Comparison of ENCODE assay signal across 28 mouse cellular contexts in genomic region chr16:90396882-90397281, GRCm38 (mm10). TPM values are rescaled to one million over a fixed set of nuclear protein-coding genes. Genes with fewer than 3 reads are reported as not detected.
A peak's percentile ranks its signal among the peaks of the same experiment; 100 is the strongest.
DNase-seq lines count a peak whose midpoint lies in the region; ATAC-seq and TF ChIP-seq lines count a peak whose summit lies in the region.
"Had no signal": no experiment of that assay in that cellular context is flagged by ENCODE, and none has a peak within 500 bp of the region (broad histone marks: within the 10 kb centered on the region; RNA-seq: fewer than 3 reads in every experiment).

No protein-coding gene starts in this region.

- TF ChIP-seq RAD21 in CH12.LX (IDR thresholded peaks at IDR 0.05; ENCODE audit: low read depth, low read length) = no peak

- no peak for TF ChIP-seq CTCF in kidney, postnatal 0 days (IDR thresholded peaks at IDR 0.05; ENCODE audit: low read depth)
- TF ChIP-seq CTCF in CH12.LX (conservative IDR thresholded peaks at IDR 0.05 in 1 of 2, IDR thresholded peaks at IDR 0.05 in 1 of 2; ENCODE audit: low read depth in 2 of 2, low read length in 2 of 2) = no peak

- no peak for TF ChIP-seq POLR2A in CH12.LX (IDR thresholded peaks at IDR 0.05; ENCODE audit: low read depth, low read length)

- no peak overlapping the region for H3K4me2 ChIP-seq in kidney, postnatal 0 days (ENCODE audit: low read length)
- no peak overlapping the region for H3K4me2 ChIP-seq in CH12.LX (ENCODE audit: insufficient read depth, low read depth, poor library complexity, severe bottlenecking)
- H3K4me2 ChIP-seq: embryonic facial prominence, embryonic 15.5 days; forebrain, embryonic 12.5 days; hindbrain, embryonic 14.5 days; liver, embryonic 13.5 days; midbrain, embryonic 13.5 days; stomach, embryonic 15.5 days had no signal

- no peak for DNase-seq in kidney, postnatal 0 days (ENCODE audit: low spot score)
- no peak for DNase-seq in kidney, postnatal 10 days
- peak; percentile 18 for DNase-seq in CH12.LX (ENCODE audit: extremely low read depth)
- no peak for DNase-seq in adrenal gland, adult 2 months
- no peak for DNase-seq in left cerebral cortex, postnatal 25 days (ENCODE audit: low spot score in 2 of 2)
- DNase-seq: adrenal gland, postnatal 14 days; cerebellum, adult 2 months; cerebellum, postnatal 14 days; gastrocnemius, postnatal 14 days; heart, adult 2 months; heart, postnatal 36 days; kidney, adult 11 months; left cerebral cortex, postnatal 4 days; liver, embryonic 13.5 days; lung, adult 2 months; right cerebral cortex, postnatal 25 days had no signal

- 66% methylated on average over 2 of the region's 2 CpGs for WGBS in kidney, postnatal 0 days

- peaks cover 21% of the 10 kb centered on the region for H3K4me1 ChIP-seq in kidney, postnatal 0 days (replicated peaks; ENCODE audit: insufficient read depth, low read length)
- H3K4me1 ChIP-seq in CH12.LX (ENCODE audit: control insufficient read depth in 1 of 2, insufficient read depth in 2 of 2) = peaks cover 0 to 6% of the 10 kb centered on the region in 2 experiments; a peak in 1 of 4 replicates

- no peak overlapping the region for H3K9ac ChIP-seq in kidney, postnatal 0 days (ENCODE audit: low read depth, low read length)
- no peak overlapping the region for H3K9ac ChIP-seq in CH12.LX (ENCODE audit: insufficient read depth, low read depth)
- H3K9ac ChIP-seq: embryonic facial prominence, embryonic 15.5 days; forebrain, embryonic 12.5 days; hindbrain, embryonic 14.5 days; liver, embryonic 13.5 days; midbrain, embryonic 13.5 days; stomach, embryonic 15.5 days had no signal

- no peaks in the 10 kb centered on the region for H3K27me3 ChIP-seq in kidney, postnatal 0 days (ENCODE audit: insufficient read depth, low read length)
- peaks cover 7% of the 10 kb centered on the region for H3K27me3 ChIP-seq in CH12.LX (replicated peaks)
- H3K27me3 ChIP-seq: embryonic facial prominence, embryonic 15.5 days; forebrain, embryonic 12.5 days; liver, embryonic 13.5 days; midbrain, embryonic 13.5 days; Patski; stomach, embryonic 15.5 days had no signal

- in situ Hi-C loops in CH12.LX (cut with MboI; ENCODE audit: low pct_ligation_motif_present, low pct_unique_long_range_greater_than_20kb, low sequenced_read_pairs) = loop anchor here (25.0 kb wide), 1 partner anchor 315 kb away; no protein-coding TSS in a partner anchor

- H3K4me3 ChIP-seq in kidney, postnatal 0 days (replicated peaks; ENCODE audit: low read depth, low read length) = no peak overlapping the region
- no peak overlapping the region for H3K4me3 ChIP-seq in CH12.LX (replicated peaks in 1 of 3; ENCODE audit: low read depth in 2 of 3, low read length in 2 of 3, poor library complexity in 1 of 3)
- H3K4me3 ChIP-seq: embryonic facial prominence, embryonic 10.5 days; embryonic facial prominence, embryonic 15.5 days; forebrain, embryonic 12.5 days; heart, adult 2 months; layer of hippocampus, adult 2 months; liver, embryonic 13.5 days; megakaryocyte, embryonic 14.5 days; midbrain, embryonic 13.5 days; stomach, embryonic 15.5 days had no signal

- H3K36me3 ChIP-seq in kidney, postnatal 0 days (ENCODE audit: insufficient read depth, low read length) = 0 out of 2 replicates have a peak, but pooled peaks cover 2% of the 10 kb centered on the region
- H3K36me3 ChIP-seq in CH12.LX (replicated peaks in 1 of 2; ENCODE audit: control insufficient read depth in 1 of 2, insufficient read depth in 1 of 2, low read length in 1 of 2) = no peaks in the 10 kb centered on the region
- H3K36me3 ChIP-seq: liver, embryonic 13.5 days had no signal

- dilution Hi-C loops in CH12.LX (cut with MboI; ENCODE audit: extremely low pct_ligation_motif_present, extremely low pct_unique_long_range_greater_than_20kb, low sequenced_read_pairs) = no loop called here

- no peaks in the 10 kb centered on the region for H3K79me2 ChIP-seq in CH12.LX (replicated peaks; ENCODE audit: control insufficient read depth, extremely low read depth, insufficient read depth, poor library complexity, severe bottlenecking)

- peak overlapping the region; percentile 50; the same call in 1 of the 2 replicates for H3K27ac ChIP-seq in kidney, postnatal 0 days
- no peak overlapping the region for H3K27ac ChIP-seq in CH12.LX (ENCODE audit: insufficient read depth, low read depth)
- H3K27ac ChIP-seq: embryonic facial prominence, embryonic 15.5 days; forebrain, embryonic 12.5 days; heart, adult 2 months; hindbrain, embryonic 14.5 days; layer of hippocampus, adult 2 months; liver, embryonic 13.5 days; midbrain, embryonic 13.5 days; stomach, embryonic 15.5 days had no signal

- no peak for TF ChIP-seq EP300 in CH12.LX (IDR thresholded peaks at IDR 0.05; ENCODE audit: low read length)

- ATAC-seq in kidney, postnatal 0 days (replicated peaks; ENCODE audit: low FRiP score, low read depth) = no peak
- ATAC-seq in granulocyte monocyte progenitor cell, adult 5-6 weeks (replicated peaks; ENCODE audit: poor library complexity, severe bottlenecking) = peak; percentile 89
- ATAC-seq in neutrophil, adult 5-6 weeks (ENCODE audit: extremely low read depth, insufficient number of reproducible peaks, low FRiP score, poor library complexity, severe bottlenecking) = peak; percentile 43
- ATAC-seq: midbrain, embryonic 13.5 days; Patski had no signal

- H3K9me3 ChIP-seq in kidney, postnatal 0 days (replicated peaks; ENCODE audit: low read length) = no peaks in the 10 kb centered on the region
- H3K9me3 ChIP-seq in CH12.LX (replicated peaks; ENCODE audit: low read length) = peaks cover 30% of the 10 kb centered on the region
- H3K9me3 ChIP-seq: embryonic facial prominence, embryonic 10.5 days; embryonic facial prominence, embryonic 15.5 days; forebrain, embryonic 12.5 days; liver, embryonic 13.5 days; midbrain, embryonic 13.5 days; stomach, embryonic 15.5 days had no signal

- intact Hi-C loops in left cerebral cortex, postnatal 25 days (cut with DNase I) = no loop called here

TF ChIP-seq in CH12.LX, 34 proteins besides CTCF, POLR2A, EP300 and RAD21:
- TF ChIP-seq MAFK (IDR thresholded peaks at IDR 0.05; ENCODE audit: insufficient replicate concordance, low read length) (no peak), POLR2AphosphoS2 (IDR thresholded peaks at IDR 0.05; ENCODE audit: low read depth, low read length) (no peak), JUND (conservative IDR thresholded peaks at IDR 0.05; ENCODE audit: low read depth, low read length) (no peak), ETS1 (conservative IDR thresholded peaks at IDR 0.05; ENCODE audit: low read depth, low read length) (no peak), USF2 (conservative IDR thresholded peaks at IDR 0.05; ENCODE audit: low read depth, low read length) (no peak), SMC3 (IDR thresholded peaks at IDR 0.05; ENCODE audit: low read depth, low read length) (no peak), MAZ (IDR thresholded peaks at IDR 0.05; ENCODE audit: low read depth, low read length) (no peak), GABPA (IDR thresholded peaks at IDR 0.05; ENCODE audit: insufficient replicate concordance, low read depth, low read length) (no peak), ZKSCAN1 (IDR thresholded peaks at IDR 0.05; ENCODE audit: borderline replicate concordance, low read depth, low read length) (no peak)

RNA-seq across cellular contexts. Expression of gene Hunk, which starts 11.1 kb away (rescaled TPM):
- 6.9 and 7.6 TPM in 2 replicates for polyA plus RNA-seq in kidney, postnatal 0 days (2015; fragmentation: Nextera tagmentation; extraction: Ambion mirVana)
- total RNA-seq in CH12.LX (2012; rRNA removed) (not detected in 2 replicates), CH12.LX (2014; rRNA removed) (not detected in 2 replicates)
- polyA plus RNA-seq in CH12.LX (2012; ENCODE audit: insufficient read length, low read depth) = not detected in 2 replicates
- total RNA-seq in granulocyte monocyte progenitor cell, adult 5-6 weeks (2014; fragmentation: Nextera tagmentation) = not detected in 2 replicates
- not detected in 2 replicates for total RNA-seq in granulocyte monocyte progenitor cell, adult 5-6 weeks (2017)
- total RNA-seq in neutrophil, adult 5-6 weeks (2017) = 0.37 and 0.47 TPM in 2 replicates
- 1 to 10 TPM; 2.8 to 6.4 TPM for total RNA-seq in adrenal gland, adult 2 months (2021)
- polyA plus RNA-seq in adrenal gland, adult 2 months (2012; rRNA removed) = 2.2 and 2.7 TPM in 2 replicates
- 10 to 100 TPM; 12.7 to 18.7 TPM for total RNA-seq in left cerebral cortex, postnatal 25 days (2021)
- total RNA-seq: MEL had no signal
